Mouse (Mus musculus) frontal cortex, adult 2 months (tissue): ENCODE measurements at regions not wholly inside any gene's neighbourhood (a gene's known extent, or its start where the extent isn't known, plus 50 kb on each side); places are given as distances from the start of the nearest gene placed in this dataset.

Experiments
- DNase-seq, 2 experiments: peaks; one replicate each; pipeline ENCODE4 v3.0.0; 2022; ENCODE audit warnings: low spot score in 1 of 2; ENCODE audit errors: extremely low spot score in 1 of 2

- DNase-seq: peak in 1 of 2 experiments; percentile 22
These were observed 67.1 kb upstream of the Mgat4c start for GRCm38 (mm10) chr10:101614230-101614629.
